Comparison of ENCODE assay signal across 27 mouse cellular contexts in the genomic region with DNA sequence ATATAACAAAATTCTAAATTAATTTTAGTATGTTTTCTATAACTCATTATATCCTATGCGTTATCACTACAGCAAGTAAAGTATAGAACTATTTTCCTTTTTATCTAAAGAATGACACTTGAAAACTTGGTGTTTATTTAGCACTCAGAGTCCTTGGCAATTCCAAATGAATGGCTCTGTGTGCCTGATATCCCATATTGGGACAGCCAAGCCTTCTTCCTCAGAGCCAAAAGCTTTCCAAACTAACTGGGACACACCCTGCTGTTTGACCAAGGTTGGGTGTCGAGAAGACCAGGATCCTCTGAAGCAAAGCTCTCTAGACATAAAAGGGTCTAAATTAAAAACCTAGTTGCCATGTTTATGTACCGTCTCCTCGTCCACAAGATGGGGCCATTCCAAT. TPM values are rescaled to one million over a fixed set of nuclear protein-coding genes. Genes with fewer than 3 reads are reported as not detected.
"Had no signal": no experiment of that assay in that cellular context is flagged by ENCODE, and none has a peak within 500 bp of the region (broad histone marks: within the 10 kb centered on the region; RNA-seq: fewer than 3 reads in every experiment).

No protein-coding gene starts in this region.

- H3K4me1 ChIP-seq: hindbrain, embryonic 15.5 days; limb, embryonic 13.5 days; limb, embryonic 15.5 days had no signal

- H3K36me3 ChIP-seq: heart, embryonic 10.5 days; heart, embryonic 12.5 days; hindbrain, embryonic 13.5 days; hindbrain, embryonic 15.5 days; kidney, embryonic 15.5 days; limb, embryonic 13.5 days; limb, embryonic 15.5 days had no signal

- H3K9ac ChIP-seq: forebrain, postnatal 0 days; heart, embryonic 12.5 days; hindbrain, embryonic 13.5 days; hindbrain, embryonic 15.5 days; kidney, embryonic 15.5 days; limb, embryonic 13.5 days; limb, embryonic 15.5 days had no signal

- ATAC-seq: forebrain, postnatal 0 days; hindbrain, postnatal 0 days; intestine, embryonic 16.5 days had no signal

- H3K27ac ChIP-seq: heart, embryonic 10.5 days; hindbrain, embryonic 13.5 days; hindbrain, embryonic 15.5 days; hindbrain, postnatal 0 days; kidney, embryonic 15.5 days; kidney, postnatal 0 days; limb, embryonic 13.5 days; limb, embryonic 15.5 days had no signal

- H3K9me3 ChIP-seq: heart, embryonic 10.5 days; hindbrain, embryonic 13.5 days; hindbrain, embryonic 15.5 days; kidney, embryonic 15.5 days; limb, embryonic 13.5 days; limb, embryonic 15.5 days had no signal

- H3K27me3 ChIP-seq: heart, embryonic 12.5 days; hindbrain, embryonic 15.5 days; kidney, embryonic 15.5 days; limb, embryonic 13.5 days; limb, embryonic 15.5 days had no signal

- H3K4me3 ChIP-seq: heart, embryonic 10.5 days; heart, embryonic 12.5 days; hindbrain, embryonic 13.5 days; hindbrain, embryonic 15.5 days; kidney, embryonic 15.5 days; limb, embryonic 13.5 days; limb, embryonic 15.5 days had no signal

- DNase-seq: forebrain, postnatal 0 days; gastrocnemius, postnatal 14 days; gastrocnemius, postnatal 36 days; heart, postnatal 36 days; kidney, adult 11 months; kidney, adult 2 months; kidney, adult 9 months; kidney, postnatal 14 days; kidney, postnatal 36 days; layer of hippocampus, adult 9-11 months; layer of hippocampus, postnatal 36 days; left cerebral cortex, postnatal 4 days had no signal

- H3K4me2 ChIP-seq: heart, embryonic 12.5 days; hindbrain, embryonic 13.5 days; hindbrain, embryonic 15.5 days; kidney, embryonic 15.5 days; limb, embryonic 13.5 days; limb, embryonic 15.5 days had no signal

RNA-seq across cellular contexts. Expression of a gene that starts 54.2 kb away (rescaled TPM):
- total RNA-seq: gastrocnemius, adult 18-20 months; gastrocnemius, adult 8-10 months; gastrocnemius, postnatal 36 days; heart, adult 18-20 months; heart, postnatal 36 days; hematopoietic stem cell, adult 5-6 weeks had no signal
- polyA plus RNA-seq: limb, embryonic 11.5 days had no signal
